Mouse (Mus musculus) liver, embryonic 16.5 days (tissue): ENCODE measurements around the gene Slc29a2. TPM values are rescaled to one million over a fixed set of nuclear protein-coding genes. Genes with fewer than 3 reads are reported as not detected.

Source experiments
- ATAC-seq: fragments of 200-750 bp; cut with Nextera tagmentation; 2 replicates; pipeline ENCODE4 v1.8.0; 2017; ENCODE audit warnings: low read depth, mild to moderate bottlenecking, moderate number of reproducible peaks, moderate library complexity
- H3K27ac ChIP-seq: fragments of 300-500 bp; sonication (generic); 2 replicates; pipeline ENCODE4 v1.5.1; 2014; ENCODE audit warnings: mild to moderate bottlenecking, low read length
- H3K27me3 ChIP-seq: fragments of 300-500 bp; sonication (generic); 2 replicates; pipeline ENCODE4 v1.6.1; 2014; ENCODE audit warnings: low read depth, low read length, mixed read lengths; ENCODE audit not compliant: control insufficient read depth, insufficient read depth
- H3K36me3 ChIP-seq: fragments of 300-500 bp; sonication (generic); 2 replicates; pipeline ENCODE4 v1.6.1; 2014; ENCODE audit warnings: mild to moderate bottlenecking; ENCODE audit not compliant: control insufficient read depth, insufficient read depth
- H3K4me1 ChIP-seq: fragments of 300-500 bp; sonication (generic); 2 replicates; pipeline ENCODE4 v1.6.1; 2014; ENCODE audit warnings: low read depth, low read length, mixed read lengths; ENCODE audit not compliant: control insufficient read depth
- H3K4me2 ChIP-seq: fragments of 300-500 bp; sonication (generic); 2 replicates; pipeline ENCODE4 v1.6.1; 2014; ENCODE audit warnings: low read depth, low read length, mixed read lengths
- H3K4me3 ChIP-seq: fragments of 300-500 bp; sonication (generic); 2 replicates; pipeline ENCODE4 v1.5.1; 2014; ENCODE audit warnings: low read depth, mild to moderate bottlenecking, low read length
- H3K9ac ChIP-seq: fragments of 300-500 bp; sonication (generic); 2 replicates; pipeline ENCODE4 v1.6.1; 2014; ENCODE audit warnings: low read depth, low read length
- H3K9me3 ChIP-seq: fragments of 300-500 bp; sonication (generic); replicated peaks from 2 replicates; pipeline ENCODE4 v1.6.1; 2016; ENCODE audit warnings: low read length; ENCODE audit not compliant: control insufficient read depth
- WGBS: fragments of 180-500 bp; shearing (Covaris S2); extraction: QIAGEN DNeasy Blood & Tissue Kit; methylation state at CpG from one replicate; pipeline ENCODE4 v1.1.7; 2014; ENCODE audit not compliant: insufficient replicate concordance; 5-methylcytosine and 5-hydroxymethylcytosine counted together
- polyA plus RNA-seq: library from polyadenylated mRNA; unstranded; fragments of >200 nt; fragmentation: Nextera tagmentation; extraction: Ambion mirVana; gene quantifications from 2 replicates; pipeline ENCODE4 v1.2.1, GENCODE M21; 2015

The Slc29a2 gene
- polyA plus RNA-seq, 1 experiment from 2014 or later: 1.6 TPM

GRCm38 (mm10) chr19:5062446-5062845 lies 38.8 kb downstream of the Slc29a2 start:
- Histone ChIP-seq H3K4me1 (peaks cover 28% of the 10 kb centered on the region), H3K36me3 (no peaks in the 10 kb centered on the region), H3K9ac (no peak overlapping the region), H3K27ac (no peak overlapping the region), H3K4me3 (no peak overlapping the region), H3K9me3 (no peaks in the 10 kb centered on the region), H3K27me3 (peaks cover 7% of the 10 kb centered on the region), H3K4me2 (no peak overlapping the region)
- WGBS: 64% methylated on average over 6 of the region's 6 CpGs
- no peak for ATAC-seq

GRCm38 (mm10) chr19:5065104-5065503 lies 41.4 kb downstream of the Slc29a2 start:
- peaks cover 34% of the 10 kb centered on the region for H3K4me1 ChIP-seq
- H3K36me3 ChIP-seq: no peaks in the 10 kb centered on the region
- H3K27me3 ChIP-seq: peaks cover 29% of the 10 kb centered on the region
- H3K27ac ChIP-seq: no peak overlapping the region
- ATAC-seq: no peak
- H3K9me3 ChIP-seq: no peaks in the 10 kb centered on the region
- no peak overlapping the region for H3K4me2 ChIP-seq
- no peak overlapping the region for H3K4me3 ChIP-seq
- WGBS: 57% methylated on average over 7 of the region's 7 CpGs
- H3K9ac ChIP-seq: no peak overlapping the region

GRCm38 (mm10) chr19:5067040-5067799 lies 43.6 kb downstream of the Slc29a2 start:
- peak overlapping the region; percentile 74 for H3K4me2 ChIP-seq
- peaks cover 39% of the 10 kb centered on the region for H3K4me1 ChIP-seq
- peaks cover 41% of the 10 kb centered on the region for H3K27me3 ChIP-seq
- H3K36me3 ChIP-seq: no peaks in the 10 kb centered on the region
- peak; percentile 78 for ATAC-seq
- no peak overlapping the region; the same call in 1 of the 2 replicates for H3K9ac ChIP-seq
- H3K27ac ChIP-seq: peak overlapping the region; percentile 75
- peak overlapping the region; percentile 52 for H3K4me3 ChIP-seq
- no peaks in the 10 kb centered on the region for H3K9me3 ChIP-seq
- WGBS: 5% methylated on average over 15 of the region's 15 CpGs

GRCm38 (mm10) chr19:5067867-5068569 lies 44.4 kb downstream of the Slc29a2 start, which contains the start of gene Cd248:
Gene Cd248 (plus strand): TSS chr19:5068078.
- peak within 1 kb of the TSS; percentile 52 for H3K4me3 ChIP-seq
- WGBS: 2% methylated on average over 53 of the region's 56 CpGs
- H3K27me3 ChIP-seq: peaks cover 41% of the 10 kb centered on the region
- peak; percentile 14; the same call in 1 of the 2 replicates for ATAC-seq
- peak within 1 kb of the TSS; percentile 75 for H3K27ac ChIP-seq
- peak within 1 kb of the TSS; percentile 74 for H3K4me2 ChIP-seq
- no peaks in the 10 kb centered on the region for H3K36me3 ChIP-seq
- peaks cover 47% of the 10 kb centered on the region for H3K4me1 ChIP-seq
- peak within 1 kb of the TSS; percentile 57 for H3K9ac ChIP-seq
- no peaks in the 10 kb centered on the region for H3K9me3 ChIP-seq

- Histone ChIP-seq H3K4me2 (peak overlapping the region; percentile 74), H3K9ac (peak overlapping the region; percentile 57), H3K4me3 (peak overlapping the region; percentile 52), H3K27me3 (peaks cover 42% of the 10 kb centered on the region), H3K9me3 (no peaks in the 10 kb centered on the region), H3K36me3 (no peaks in the 10 kb centered on the region), H3K27ac (no peak overlapping the region), H3K4me1 (peaks cover 48% of the 10 kb centered on the region)
- ATAC-seq: no peak
- whole genome bisulfite sequencing: 41% methylated on average over 21 of the region's 21 CpGs
Observed at GRCm38 (mm10) chr19:5068570-5069234, 45.0 kb downstream of the Slc29a2 start.

GRCm38 (mm10) chr19:5069486-5069885 lies 45.8 kb downstream of the Slc29a2 start:
- Histone ChIP-seq H3K9ac (no peak overlapping the region), H3K4me3 (no peak overlapping the region), H3K4me1 (peaks cover 48% of the 10 kb centered on the region)

GRCm38 (mm10) chr19:5069978-5070377 lies 46.3 kb downstream of the Slc29a2 start:
- H3K27me3 ChIP-seq: peaks cover 45% of the 10 kb centered on the region
- no peak for ATAC-seq
- no peak overlapping the region for H3K27ac ChIP-seq
- no peak overlapping the region for H3K4me3 ChIP-seq
- peaks cover 47% of the 10 kb centered on the region for H3K4me1 ChIP-seq
- H3K9ac ChIP-seq: no peak overlapping the region
- no peak overlapping the region for H3K4me2 ChIP-seq
- H3K9me3 ChIP-seq: no peaks in the 10 kb centered on the region
- no peaks in the 10 kb centered on the region for H3K36me3 ChIP-seq
- WGBS: 69% methylated on average over 7 of the region's 7 CpGs

More at GRCm38 (mm10) chr19:5069486-5069885, 45.8 kb downstream of the Slc29a2 start:
- 71% methylated on average over 5 of the region's 5 CpGs for WGBS
- Histone ChIP-seq H3K4me2 (no peak overlapping the region), H3K36me3 (no peaks in the 10 kb centered on the region), H3K27ac (no peak overlapping the region), H3K9me3 (no peaks in the 10 kb centered on the region), H3K27me3 (peaks cover 45% of the 10 kb centered on the region)
- ATAC-seq: no peak

GRCm38 (mm10) chr19:5071077-5071476 lies 47.4 kb downstream of the Slc29a2 start:
- H3K27ac ChIP-seq: no peak overlapping the region
- H3K9ac ChIP-seq: no peak overlapping the region
- no peak overlapping the region for H3K4me3 ChIP-seq
- H3K4me2 ChIP-seq: peak overlapping the region; percentile 86
- H3K27me3 ChIP-seq: peaks cover 45% of the 10 kb centered on the region
- no peak for ATAC-seq
- 24% methylated on average over 11 of the region's 11 CpGs for WGBS
- H3K36me3 ChIP-seq: no peaks in the 10 kb centered on the region
- no peaks in the 10 kb centered on the region for H3K9me3 ChIP-seq
- peaks cover 43% of the 10 kb centered on the region for H3K4me1 ChIP-seq
